Mouse (Mus musculus) embryo, embryonic 10 days (tissue): ENCODE results near the gene Gorab.

Experiments
- DNase-seq: peaks from one replicate; pipeline ENCODE4 v3.0.0-alpha.2; 2015; ENCODE audit warnings: low spot score

The Gorab gene

DNA sequence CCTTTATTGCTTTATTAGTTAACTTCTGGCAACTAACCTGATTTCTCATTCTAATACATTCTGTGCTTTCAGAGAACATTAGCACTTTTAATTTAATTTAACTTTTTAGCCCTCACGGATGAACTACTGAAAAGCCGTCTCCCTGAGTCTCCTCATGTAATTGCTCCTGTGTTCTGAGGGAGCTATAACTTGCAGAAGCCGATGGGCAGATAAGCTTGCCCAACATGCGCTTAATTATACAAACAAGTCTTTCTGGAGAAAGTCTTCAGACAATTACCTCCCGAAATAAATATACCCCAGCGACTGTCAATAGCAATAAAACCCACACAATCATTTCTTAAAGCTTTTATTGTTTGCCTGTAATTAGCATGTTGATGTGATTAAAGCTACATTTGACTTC lies 45.7 kb downstream of the Gorab start:
- no peak for DNase-seq

DNA sequence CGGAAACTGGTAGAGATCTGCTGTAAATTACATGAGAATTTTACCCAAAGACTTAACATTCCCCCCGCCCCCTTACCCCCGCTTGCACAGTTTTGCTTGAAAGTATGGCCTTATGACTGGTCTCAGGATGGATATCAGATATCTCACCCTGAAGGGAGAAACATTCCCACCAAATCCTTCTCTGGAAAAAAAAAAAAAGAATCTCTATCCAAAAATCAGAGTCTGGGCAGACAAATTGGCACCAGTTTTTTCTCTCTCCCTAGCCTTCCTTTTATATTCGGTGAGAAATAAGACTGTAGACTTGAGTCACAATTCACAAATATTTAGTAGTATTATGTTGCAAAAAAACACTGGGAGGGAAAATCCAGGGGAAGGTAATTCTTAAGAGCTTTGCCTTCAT lies 47.3 kb downstream of the Gorab start:
- no peak for DNase-seq

DNA sequence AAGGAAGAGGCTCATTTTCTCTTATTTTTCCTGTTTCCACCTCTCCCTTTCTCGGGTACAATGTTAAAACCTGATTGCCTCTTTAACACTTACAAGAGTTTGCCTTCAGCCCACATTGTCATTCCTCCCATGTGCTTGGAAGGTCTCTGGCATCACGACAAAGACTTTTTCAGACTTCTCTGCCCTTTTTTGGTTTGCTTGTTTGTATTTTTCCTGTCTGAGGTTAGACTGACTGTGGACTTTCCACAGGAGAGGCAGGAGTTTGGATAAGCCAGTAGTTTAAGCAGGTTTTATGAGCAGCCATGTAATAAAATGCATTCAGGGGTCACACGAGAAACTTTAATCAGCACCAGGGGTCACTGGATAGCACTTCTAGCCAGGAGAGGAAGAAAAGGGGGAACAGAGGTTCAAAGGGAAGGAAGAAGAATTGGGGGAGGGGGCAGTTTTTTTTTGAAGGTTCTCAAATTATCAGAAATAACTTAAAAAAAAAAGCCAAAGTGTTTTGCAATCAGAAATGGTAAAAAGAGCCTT lies 47.8 kb downstream of the Gorab start:
- peak; percentile 19 for DNase-seq

DNA sequence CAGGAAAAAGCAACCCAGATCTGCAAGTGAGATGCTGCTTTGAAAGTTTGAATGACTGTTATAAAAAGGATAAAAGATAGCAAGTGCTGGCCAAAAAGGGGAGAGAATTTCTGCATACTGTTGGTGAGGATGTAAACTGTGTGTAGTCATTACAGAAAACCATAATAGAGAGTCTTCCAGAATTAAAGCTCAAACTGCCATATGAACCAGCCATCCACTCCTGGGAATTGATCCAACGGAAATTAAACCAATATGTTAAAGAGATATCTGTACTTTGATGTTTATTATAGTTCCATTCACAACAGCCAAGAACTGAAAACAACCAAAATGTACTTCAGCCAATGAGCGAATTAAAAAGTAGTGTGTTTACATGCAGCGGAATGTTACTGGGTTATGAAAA lies 52.5 kb downstream of the Gorab start:
- no peak for DNase-seq

DNA sequence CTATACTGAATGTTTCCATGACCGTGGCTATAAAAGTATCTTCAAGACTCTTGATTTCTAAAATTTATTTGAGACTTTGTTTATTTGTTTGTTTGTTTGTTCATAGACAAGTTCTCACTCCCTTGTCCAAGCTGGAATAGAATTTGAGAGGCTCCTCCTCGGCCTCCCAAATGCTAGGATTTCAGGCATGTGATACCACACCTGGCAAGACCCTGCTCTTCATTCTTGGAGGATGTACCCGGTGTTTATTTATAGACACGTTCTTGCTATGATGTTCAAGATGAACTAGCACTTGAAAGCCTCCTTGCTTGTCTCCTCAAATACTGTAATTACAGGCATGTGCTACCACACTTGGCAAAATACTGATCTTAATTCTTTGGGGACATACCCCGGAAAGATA lies 57.9 kb downstream of the Gorab start:
- DNase-seq, result no peak

DNA sequence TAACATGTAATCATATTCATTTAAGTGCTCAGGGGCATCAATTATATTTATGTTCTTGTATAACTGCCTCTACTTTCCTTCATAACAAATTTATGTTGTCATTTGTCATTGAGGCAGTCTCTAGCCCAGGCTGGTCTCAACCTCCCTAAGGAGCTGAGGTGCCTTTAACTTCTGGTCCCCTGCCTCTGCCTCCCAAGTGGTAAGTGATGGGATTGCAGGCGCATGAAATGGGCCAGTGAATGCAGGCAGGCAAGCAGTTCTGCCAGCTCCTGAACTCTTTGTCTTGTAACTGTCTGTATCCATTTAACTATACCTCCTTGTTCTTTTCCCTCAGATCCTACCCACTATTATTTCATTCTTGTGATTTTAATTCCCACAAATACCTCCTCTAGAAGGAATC lies 58.5 kb downstream of the Gorab start:
- peak; percentile 48 for DNase-seq

DNA sequence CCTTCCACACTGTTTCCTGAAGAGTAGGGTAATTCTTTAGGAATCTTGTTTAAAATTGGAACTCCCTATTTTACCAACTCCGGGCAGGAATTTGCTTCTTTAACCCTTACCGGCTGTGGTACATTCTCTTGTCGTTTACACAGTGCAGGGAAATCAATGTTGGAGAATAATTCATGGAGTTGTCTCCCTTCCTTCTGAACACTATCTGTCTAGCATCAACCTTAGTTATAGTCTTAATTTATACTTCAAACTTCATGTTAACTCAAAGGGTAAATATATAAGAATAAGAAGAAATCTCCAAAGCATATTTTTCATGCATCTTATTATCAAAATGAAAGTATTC lies 64.3 kb downstream of the Gorab start:
- DNase-seq, result no peak

DNA sequence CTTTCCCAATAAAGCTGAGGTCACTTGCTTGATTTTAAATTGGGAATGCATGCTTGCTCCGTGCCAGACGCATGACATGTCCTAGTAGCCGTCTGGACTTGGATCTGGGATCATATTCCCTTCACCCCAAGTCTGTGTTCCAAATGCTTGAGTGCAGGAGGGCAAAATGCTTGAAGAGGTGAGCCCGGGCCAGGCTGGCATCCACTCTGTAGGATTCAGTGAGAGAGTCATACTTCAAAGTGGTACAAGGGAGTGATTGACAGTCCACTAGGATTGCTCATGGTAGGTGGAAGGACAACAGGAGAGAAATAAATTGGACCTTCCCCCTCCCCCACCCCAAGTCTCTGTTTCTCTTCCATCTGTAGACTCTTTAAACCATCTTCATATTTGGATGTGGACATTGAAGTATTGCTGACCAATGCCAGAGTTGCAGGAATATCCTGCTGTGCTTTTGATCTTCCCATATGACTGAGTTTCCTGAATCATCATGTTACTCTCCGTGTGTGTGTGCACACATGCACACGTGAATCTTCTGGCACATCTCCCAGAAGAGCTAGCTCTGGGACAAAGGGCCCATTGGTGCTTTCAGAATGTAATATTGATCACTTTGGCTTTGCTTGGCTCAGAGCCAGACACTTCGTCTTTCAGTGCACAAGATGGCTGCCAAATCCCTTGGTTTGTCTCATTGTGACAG lies 64.8 kb downstream of the Gorab start:
- DNase-seq, result no peak

DNA sequence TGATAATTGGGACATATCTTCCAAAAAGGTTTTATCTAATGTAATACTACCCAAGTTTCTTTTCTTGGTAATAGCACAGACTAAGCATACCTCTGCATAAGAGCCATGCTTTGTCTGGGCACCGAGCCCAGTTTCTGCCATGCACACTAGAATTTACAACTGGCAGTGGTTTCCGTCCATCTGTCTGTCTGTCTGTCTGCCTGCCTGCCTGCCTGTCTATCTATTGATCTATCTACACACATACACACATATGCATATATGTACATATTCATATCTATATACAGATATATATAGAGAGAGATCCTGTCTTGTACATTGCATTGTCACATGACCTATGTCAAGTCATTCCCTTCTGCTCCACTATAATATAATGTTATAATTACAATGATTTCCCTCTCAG lies 65.6 kb downstream of the Gorab start:
- no peak for DNase-seq
